Mouse (Mus musculus) small intestine, adult 2 months (tissue): ENCODE data around the gene 2210011C24Rik.

Experiments used
- CTCF ChIP-seq: fragments of 200-500 bp; IDR thresholded peaks from 2 replicates; pipeline ENCODE4 v1.5.1; 2012; ENCODE audit warnings: low read depth, mild to moderate bottlenecking, control low read depth, inconsistent platforms, low read length, moderate library complexity, mixed read lengths; ENCODE audit not compliant: insufficient replicate concordance, insufficient read length; ENCODE audit errors: extremely low read depth
- POLR2A ChIP-seq: fragments of 200-500 bp; IDR thresholded peaks from 2 replicates; pipeline ENCODE4 v1.6.1; 2012; ENCODE audit warnings: low read depth, mild to moderate bottlenecking, control low read depth, inconsistent platforms, low read length, moderate library complexity

DNA sequence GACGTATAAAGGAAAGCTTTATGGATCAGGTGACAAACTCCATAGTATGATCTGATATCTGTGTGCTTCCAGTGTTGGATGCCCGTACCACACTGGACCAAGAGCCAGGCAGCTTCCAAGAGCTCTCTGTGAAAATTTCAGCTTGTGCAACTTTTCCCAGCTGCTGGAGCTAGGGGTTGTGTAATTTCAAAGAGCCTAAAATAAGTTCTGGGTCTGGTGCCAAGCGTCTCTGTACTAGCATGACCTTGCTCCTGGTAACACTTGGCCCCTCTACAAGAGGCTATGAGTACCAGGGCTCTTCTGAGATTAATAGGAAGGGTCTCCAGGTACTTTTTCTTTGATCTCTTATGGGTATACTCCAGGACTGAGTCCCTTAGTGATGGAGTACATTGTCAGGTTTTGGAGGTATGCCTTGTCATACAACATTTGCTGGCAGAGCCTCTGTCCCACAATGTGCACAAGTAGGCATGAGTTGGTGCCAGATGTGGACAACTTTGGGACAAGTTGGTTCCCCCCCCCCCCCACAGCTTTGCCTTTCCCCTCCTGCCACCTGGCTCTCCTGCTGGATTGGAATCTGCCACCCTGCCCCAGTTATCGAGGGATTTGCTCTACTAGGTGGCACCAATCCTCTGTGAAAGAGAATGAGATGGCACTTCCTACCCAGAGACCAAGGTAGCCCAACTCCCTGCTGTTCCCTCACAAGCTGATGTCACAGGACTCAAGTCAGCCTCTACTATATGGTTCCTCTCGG, 47.8 kb downstream of the 2210011C24Rik start:
- TF ChIP-seq CTCF (no peak), POLR2A (no peak)
